Mouse (Mus musculus): ENCODE results near the gene Zp2.
A peak's percentile ranks its signal among the peaks of the same experiment; 100 is the strongest.

GRCm38 (mm10) chr7:120097845-120098244 is 47.2 kb downstream of the Zp2 start:
- TF ChIP-seq CTCF (IDR thresholded peaks at IDR 0.05; ENCODE audit: low read depth, low read length) (peak; percentile 48; the same call in 1 of the 2 replicates), POLR2A (IDR thresholded peaks at IDR 0.05; ENCODE audit: extremely low read depth, insufficient read depth, low read length) (no peak)

Measured in liver, adult 2 months (tissue).